Mouse (Mus musculus): ENCODE data around the gene Plekhb2.

Gene Plekhb2

DNA sequence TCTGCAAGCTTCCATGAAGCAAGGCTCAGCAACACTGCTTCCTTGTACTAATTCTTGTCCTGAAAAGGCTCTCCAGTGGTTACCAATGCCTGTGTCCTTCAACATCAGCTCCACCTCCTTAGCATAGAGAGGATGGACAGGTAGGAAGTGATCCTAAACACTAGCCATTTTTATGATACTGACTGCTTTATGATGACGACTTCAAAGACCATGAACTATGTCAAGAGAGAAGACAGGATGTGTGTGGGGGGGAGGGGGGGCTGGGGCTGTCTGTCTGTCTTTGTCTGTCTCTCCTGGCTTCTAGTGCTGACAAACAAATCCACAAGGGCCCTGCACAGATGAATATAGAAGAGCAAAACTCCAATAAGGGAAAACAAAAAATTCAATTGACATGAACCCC is 18.4 kb upstream of the Plekhb2 start:
- DNase-seq (ENCODE audit: extremely low read depth, low read depth, low spot score): no peak

DNA sequence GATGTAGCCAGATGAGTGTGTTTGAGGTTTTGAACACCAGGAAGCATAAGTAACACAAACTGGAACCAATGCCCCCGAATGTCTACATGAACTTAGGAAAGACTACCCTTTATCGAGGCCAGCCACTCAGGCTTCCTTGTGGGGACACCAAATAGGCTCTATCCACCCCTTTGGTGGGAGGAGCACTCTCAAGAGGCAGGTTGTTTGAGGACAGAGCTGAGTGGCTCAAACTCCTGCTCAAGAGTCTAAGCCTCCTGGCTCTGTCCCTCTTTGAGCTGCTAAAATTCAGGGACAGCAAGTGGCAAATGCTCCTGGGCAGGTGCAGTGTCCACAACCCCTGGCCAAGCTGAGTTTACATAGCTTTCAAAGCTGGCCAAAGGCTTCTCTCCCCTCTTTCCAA is 14.9 kb upstream of the Plekhb2 start:
- no peak for DNase-seq (ENCODE audit: extremely low read depth, low read depth, low spot score)

DNA sequence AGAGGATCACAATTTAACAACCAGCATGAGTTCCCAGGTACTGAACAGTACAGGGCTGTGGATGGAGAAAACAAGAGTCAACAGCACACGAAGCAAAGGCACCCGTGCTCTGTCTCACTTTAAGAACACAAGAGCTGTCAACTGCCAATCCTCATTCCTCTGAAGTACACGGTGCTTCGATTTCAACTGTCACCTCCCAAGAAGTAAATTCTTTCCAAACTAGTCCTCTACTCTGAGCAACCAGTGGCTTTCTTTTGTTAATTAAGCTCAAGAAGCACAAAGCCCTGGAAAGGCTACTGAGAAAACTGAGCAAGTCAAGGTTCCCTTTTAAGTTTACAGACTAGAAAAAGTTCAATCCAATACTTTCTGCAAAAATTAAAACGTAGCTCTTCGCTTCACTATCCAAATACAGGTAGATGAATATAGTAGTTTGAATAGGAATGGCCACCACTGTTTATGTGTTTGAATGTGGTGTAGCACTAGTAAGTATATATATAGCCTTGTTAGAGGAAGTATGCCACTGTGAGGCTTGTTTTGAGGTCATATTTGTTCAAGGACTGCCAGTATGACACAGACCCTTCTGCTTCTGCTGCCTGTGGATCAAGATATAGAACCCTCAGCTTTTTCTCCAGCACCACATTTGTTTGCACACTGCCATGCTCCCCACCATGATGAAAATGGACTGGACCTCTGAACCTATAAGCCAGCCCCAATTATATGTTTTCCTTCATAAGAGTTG is 11.7 kb upstream of the Plekhb2 start:
- DNase-seq (ENCODE audit: extremely low read depth, low read depth, low spot score): no peak

DNA sequence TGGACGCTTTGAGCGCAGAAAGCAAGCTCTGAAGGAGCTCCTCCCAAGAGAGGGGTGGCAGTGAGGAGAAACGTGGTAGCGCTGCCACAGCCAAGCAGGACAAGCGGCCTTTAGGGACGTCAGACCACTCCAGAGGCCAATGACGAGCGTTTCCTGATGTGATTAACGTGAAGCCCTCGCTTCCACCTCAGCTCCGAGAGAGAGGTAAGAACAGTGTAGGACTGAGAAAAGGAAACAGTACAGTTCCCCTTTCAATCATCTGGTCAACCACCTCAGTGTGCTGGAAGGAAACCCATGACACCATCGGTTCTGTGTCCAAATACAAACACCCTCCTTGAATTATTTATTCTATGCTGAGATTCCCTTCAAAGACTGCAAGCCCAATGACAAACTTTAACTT is 10.5 kb upstream of the Plekhb2 start:
- DNase-seq (ENCODE audit: extremely low read depth, low read depth, low spot score): no peak

DNA sequence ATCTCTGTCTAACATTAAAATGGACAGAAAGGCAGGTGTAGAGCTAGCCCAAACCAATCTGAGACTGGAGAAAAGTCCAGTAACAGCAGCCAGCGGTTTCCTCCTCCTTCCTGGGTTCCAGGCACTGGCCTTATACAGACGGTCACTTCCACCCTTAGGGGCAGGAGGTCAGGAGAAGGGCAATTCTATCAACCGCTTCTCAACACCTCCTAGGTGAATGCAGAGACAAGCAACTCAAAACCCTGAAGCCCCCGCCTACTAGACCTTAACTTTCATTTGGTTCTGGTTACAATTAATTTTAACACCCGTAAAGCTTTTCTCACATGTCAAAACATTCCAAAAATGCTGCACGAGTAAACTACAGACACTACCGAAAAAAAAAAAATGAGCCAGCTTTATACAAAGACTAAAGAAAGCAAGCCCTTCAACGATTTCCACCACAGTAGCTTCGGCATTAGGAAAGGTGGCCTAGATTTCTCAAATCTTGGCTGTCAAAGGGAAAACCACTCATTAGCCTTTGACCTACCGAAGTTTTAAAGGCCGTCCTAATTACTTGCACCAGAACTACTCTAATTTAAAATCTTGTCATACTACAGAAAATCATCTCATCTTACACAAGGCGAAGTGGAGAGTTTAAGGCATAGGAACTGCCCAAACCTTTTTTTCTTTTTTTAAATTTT is 7.9 kb upstream of the Plekhb2 start:
- DNase-seq (ENCODE audit: extremely low read depth, low read depth, low spot score): no peak

DNA sequence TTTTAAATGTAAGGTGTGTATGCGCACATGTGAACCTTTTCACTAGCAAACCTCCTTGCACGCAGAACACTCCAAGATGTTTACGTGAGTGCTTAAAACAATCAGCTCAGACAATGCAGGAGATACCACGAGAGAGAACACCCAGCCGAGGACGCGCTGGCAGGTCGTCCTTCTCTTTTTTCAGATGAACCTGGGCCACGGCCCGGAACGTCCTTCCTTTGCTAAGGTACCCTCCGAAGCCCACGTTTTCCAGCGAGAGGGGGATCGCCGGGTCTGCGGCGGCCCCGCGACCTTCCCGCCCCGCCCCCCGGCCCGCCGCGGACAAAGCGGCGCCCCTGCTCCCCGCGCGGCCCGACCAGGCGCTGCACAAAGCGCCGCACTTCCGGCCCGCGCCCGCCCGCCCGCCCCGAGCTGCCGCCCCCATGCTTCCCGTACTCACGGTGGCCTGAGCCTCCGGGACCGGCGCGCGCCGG is 7.4 kb upstream of the Plekhb2 start:
- no peak for DNase-seq (ENCODE audit: extremely low read depth, low read depth, low spot score)

DNA sequence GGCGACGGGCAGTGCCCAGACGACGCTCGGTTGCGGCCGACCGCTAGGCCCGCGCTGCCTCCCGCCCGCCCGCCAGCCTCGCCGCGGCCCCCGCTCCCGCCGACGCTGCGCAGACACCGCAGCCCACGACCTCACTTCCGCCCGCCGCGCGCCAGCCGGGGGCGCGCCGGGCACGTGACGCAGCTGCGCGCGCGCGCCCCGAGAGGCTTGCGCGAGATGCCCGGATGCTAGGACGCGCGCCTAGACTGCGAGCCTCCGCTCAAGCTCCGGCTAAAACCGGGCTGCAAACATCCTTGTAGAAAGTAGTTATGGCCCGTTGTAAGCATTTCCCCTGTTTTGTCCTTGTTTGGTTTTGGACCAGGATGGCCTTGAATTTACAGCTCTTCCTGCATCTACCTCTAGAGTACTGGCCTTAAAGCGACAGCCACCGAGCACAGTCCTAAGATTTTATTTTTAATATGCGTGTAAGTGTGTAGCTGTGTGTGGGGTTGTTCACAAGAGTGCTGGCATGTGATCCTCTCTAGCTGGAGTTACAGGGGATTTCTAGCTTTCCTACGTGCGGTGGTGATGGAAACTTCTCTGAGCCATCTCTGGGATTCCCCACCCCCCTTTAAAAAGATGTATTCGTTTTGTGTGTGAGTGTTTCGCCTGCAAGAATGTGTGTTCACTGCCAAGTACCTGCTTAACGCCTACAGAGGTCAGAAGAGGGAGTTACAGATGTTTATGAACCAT is 6.7 kb upstream of the Plekhb2 start, which contains the start of gene Fam168b:
Gene Fam168b, minus strand, starts transcription at position 179 of the 732 bp plus-strand sequence.
- no peak for DNase-seq (ENCODE audit: extremely low read depth, low read depth, low spot score)

DNA sequence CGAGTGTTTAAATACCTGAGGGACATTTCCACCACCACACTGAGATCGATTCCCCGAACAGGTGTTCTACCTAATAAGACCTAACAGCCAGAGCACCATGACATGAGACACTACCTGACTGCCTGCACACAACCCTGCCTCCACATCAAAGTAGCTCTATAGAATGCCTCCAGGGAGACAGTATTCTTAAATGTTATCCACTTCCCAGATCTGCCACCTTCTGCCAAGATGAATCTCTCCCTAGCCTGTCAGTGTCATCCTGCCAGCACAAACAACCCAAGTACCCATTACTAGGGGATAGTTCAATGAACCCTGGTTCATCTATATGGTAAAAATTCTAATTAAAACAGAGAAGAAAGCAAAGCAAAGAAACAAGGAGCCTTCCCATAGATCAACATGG is 2.7 kb upstream of the Plekhb2 start:
- DNase-seq (ENCODE audit: extremely low read depth, low read depth, low spot score): peak; percentile 81

DNA sequence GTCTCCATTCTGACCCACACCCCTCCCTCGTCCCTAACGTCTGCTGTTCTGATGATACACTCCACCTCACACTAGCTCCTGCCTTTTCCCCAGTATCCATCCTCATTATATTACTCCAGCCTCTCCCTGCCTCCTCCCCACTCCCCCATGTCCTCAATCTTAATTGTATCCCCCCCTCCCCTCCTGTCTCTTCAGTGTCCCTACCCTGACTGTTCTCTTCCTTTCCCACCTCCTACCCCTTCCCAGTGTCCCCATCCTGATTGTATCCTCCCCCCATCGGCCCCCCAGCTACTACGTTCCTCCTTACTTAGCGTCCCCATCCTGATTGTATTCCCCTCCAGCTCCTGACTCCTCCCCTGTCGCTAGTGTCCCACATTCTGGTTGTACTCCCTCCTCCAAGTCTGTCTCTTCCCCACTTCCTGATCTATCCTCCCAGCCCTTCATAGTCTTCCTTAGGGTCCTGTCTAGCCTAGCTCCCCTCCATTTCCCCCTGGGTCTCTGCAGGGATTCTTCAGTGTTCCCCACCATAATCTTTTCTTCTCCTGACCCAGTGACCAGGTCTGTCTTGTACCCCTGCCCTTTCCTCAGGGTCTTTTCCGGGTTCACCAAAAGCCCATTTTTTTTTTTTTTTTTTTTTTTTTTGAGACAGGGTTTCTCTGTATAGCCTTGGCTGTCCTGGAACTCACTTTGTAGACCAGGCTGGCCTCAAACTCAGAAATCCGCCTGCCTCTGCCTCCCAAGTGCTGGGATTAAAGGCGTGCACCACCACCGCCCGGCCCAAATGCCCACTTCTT is 764 bp downstream of the Plekhb2 start:
- DNase-seq (ENCODE audit: extremely low read depth, low read depth, low spot score): no peak

DNA sequence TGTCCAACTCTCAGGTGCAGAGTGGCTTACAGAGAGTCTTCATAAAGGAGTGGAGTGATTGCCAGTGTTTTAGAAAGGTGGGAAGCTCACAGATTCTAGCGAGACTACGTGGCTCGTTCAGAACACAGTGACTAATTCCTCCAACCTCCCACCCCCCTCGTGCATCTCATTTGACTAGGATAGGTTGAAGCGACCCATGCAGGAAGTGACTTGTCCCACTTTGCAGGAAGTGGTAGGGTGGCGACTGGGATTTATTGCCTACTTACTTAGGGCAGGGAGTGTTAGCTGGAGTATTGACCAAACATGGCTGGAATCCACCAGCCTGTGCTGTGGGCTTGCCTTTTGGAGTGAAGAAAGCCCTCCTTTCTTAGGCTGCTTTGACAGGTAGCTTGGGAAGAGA is 1.8 kb downstream of the Plekhb2 start:
- DNase-seq (ENCODE audit: extremely low read depth, low read depth, low spot score): no peak

DNA sequence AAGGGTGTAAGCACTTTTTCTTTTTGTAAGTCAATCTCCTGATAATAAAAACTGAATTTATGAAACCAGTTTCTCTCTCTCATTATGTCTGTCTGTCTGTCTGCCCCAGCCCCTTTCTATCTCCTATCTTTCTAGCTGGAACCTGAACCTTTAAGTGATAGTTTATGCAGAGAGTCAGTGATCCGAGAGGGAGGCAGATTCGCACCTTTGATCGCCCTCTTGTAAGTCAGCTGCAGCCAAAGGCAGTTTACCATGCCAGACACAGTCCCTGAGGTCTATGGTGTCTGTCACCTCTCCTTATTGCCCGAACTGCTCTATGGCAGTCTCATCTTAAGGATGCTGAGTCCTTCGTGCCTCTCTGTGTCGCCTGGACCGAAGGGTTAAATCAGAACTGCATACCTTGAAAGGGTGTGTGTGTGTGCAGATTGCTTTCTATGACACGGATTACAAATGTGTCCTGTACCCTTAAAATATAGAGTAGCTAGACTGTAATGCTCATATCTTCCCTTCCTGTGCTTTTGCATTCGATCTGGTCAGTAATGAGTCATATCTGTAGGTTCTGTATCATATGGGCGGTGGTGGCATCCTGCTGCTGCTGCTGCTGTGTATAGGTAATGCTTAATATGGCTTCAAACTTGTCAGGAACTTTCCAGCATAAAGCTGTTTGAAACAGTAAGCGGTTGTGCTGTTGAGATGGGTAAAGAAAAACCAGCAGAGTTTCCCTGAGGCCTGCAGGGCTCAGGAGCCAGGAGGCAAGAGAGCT is 2.5 kb downstream of the Plekhb2 start:
- DNase-seq (ENCODE audit: extremely low read depth, low read depth, low spot score): no peak

DNA sequence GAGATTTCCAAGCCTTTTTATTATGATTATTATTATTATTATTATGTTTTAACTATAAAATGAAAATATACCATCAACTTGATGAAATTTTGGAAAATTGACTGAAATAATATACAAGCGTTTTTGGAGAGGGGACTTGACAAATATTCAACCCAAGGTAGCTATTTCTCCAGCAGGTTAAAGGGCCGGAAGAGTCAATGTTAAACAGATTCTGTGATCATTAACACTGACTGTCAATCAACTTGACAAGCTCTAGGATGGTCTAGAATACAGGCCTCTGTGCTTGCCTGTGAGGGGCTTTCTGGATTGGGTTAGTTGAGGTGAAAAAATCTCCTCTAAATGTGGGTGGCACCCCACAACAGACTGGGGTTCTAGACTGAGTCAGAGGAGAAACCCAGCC is 4.0 kb downstream of the Plekhb2 start:
- no peak for DNase-seq (ENCODE audit: extremely low read depth, low read depth, low spot score)

DNA sequence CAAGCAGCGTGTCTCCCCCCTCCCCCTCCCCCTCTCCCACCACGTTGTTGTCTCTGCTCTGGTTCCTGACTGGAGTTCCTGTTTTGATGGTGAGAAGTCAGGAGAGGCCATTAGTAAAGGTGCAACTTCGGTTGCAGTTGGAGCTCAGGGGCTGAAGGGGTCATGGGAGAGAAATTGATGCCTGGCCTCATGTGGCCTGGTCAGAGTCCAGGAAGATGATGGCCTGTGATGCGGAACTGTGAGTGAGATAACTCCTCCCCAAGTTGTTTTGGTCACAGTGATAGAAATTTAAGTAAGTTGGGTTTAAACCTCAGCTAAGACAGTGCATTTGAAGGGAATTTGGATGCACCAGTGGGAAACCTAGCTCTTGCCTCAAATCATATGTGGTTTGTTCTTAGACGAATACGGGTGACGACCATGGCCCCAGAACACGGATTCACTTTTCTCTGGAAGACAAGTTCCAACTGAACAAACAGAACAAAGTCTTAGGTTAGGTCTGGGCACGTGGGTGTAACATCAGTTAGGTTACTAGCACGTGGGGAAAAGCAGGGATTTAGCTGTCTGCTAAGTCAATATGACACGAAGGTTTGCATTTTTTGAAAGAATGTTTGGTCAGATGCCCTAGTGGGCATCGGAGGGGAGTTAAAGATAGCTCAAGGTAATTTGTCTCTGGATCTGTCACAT is 5.4 kb downstream of the Plekhb2 start:
- no peak for DNase-seq (ENCODE audit: extremely low read depth, low read depth, low spot score)

DNA sequence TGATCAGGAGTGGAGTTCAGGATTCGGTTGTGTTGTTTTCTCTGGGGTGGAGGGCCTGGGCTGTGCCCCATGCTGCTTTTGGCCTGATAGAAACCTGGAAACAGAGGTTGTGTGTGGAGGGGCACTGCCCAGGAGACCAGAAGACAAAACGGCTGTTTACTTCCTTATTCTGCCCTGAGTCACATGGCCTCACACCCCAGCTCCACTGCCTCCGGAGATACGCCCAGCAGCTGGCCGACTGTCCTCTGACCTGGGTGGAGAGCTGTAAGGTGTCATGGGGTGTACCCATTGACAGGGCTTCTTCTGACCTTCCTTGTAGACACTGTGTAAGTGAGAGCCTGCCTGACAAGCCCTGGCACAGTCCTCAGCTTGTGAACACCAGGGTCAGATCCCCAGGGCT is 8.9 kb downstream of the Plekhb2 start:
- no peak for DNase-seq (ENCODE audit: extremely low read depth, low read depth, low spot score)

DNA sequence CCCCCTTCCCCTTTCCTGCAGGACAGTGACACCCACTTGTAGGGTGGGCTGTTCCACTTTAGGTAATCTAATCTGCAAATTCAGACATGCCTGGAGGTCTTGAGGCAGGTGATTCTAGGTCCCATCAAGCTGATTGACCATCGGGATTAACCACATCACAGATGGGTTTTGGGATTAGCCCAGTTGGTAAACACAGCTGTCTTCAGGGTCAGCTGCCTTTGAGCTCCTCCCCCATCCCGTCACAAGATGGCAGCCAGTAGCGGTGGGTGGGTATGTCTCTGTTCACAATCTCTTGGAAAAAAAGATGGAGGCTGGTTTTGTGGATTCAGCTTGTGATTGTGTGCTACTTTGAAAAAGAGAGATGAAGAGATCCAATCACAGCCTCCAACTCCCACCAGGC is 10.0 kb downstream of the Plekhb2 start:
- no peak for DNase-seq (ENCODE audit: extremely low read depth, low read depth, low spot score)

DNA sequence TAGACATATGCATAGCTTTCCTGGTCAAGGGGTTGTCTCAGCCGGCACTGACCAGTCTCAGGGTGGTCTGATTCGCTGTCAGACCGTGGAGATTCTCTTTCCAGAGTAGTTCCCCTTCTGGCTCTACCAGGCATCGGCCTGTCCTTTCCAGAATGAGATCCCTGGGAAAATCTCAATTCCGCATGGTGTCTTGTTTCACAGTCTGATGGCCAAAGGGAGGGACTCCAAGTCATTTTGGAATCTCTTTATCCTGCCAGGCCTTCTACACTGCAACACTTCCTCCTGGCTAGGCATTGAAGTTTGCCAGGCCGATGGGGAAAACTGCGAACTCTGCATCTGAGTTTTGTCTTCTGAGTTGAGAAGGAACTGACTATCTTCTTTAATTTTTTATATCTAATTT is 10.4 kb downstream of the Plekhb2 start:
- DNase-seq (ENCODE audit: extremely low read depth, low read depth, low spot score): no peak

DNA sequence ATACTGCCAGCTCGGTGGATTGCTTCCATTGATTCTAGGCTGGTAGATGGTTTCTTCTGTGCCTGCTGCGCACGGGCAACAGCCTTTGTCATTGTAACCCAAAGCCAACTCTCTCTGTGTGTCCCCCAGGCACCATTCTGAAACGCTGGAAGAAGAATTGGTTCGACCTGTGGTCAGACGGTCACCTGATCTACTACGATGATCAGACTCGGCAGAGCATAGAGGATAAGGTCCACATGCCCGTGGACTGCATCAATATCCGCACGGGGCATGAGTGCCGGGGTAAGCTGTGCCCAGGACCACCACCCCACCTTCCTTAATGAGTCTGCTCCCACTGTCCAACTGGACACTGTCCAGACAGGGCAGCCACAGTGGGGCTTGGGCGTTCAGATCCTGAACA is 13.1 kb downstream of the Plekhb2 start:
- no peak for DNase-seq (ENCODE audit: extremely low read depth, low read depth, low spot score)

DNA sequence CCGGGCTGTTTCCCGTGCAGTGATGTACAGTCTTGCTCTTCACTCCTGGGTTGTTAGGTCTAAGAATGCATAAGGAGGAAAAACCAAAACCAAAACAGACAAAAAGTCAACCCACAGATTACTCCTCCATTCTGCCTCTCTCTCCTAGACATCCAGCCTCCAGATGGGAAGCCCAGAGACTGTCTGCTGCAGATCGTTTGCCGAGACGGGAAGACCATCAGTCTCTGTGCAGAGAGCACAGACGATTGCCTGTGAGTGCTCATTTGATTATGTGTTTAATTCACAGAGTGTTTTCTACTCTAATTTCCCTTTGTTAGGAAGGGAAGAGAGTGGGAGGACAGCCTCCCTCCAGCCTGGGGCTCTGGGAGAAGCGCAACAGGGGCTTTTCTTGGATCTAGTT is 13.5 kb downstream of the Plekhb2 start:
- no peak for DNase-seq (ENCODE audit: extremely low read depth, low read depth, low spot score)

DNA sequence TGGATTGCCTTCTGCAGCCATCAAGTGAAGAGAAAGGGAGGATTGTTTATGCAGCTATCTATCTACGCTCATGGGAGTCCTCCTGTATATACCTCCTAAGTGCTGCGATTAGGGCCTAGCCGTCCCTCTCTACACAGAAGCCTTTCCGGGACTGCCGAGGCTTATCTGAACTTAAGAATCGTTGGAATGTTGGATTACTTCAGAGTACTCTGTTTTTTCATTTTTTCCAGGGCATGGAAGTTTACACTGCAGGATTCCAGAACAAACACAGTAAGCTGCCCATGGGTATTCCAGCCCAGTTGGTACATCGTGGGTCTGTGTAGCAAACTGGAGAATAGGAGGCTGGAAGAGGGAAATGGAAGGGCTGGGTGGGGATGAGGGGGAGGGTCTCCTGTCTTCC is 14.5 kb downstream of the Plekhb2 start:
- DNase-seq (ENCODE audit: extremely low read depth, low read depth, low spot score): no peak

DNA sequence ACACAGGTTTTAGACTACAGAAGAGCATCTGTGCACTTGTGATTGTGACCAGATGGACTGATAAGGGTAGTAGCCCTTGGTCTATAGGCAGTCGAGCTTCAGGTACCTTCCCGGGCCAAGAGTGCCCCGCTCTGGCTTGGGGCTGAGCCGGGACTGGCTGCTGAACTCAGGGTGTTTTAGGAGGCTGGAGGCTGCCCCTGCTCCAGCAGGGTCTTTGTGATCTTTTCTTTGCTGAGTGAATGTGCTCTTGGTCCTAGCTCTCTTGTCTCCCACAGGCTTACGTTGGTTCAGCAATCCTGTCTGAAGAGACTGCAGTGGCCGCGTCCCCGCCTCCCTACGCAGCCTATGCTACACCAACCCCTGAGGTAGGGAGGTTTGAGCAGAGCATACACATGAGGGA is 16.1 kb downstream of the Plekhb2 start:
- no peak for DNase-seq (ENCODE audit: extremely low read depth, low read depth, low spot score)
